Mouse (Mus musculus) limb, embryonic 10.5 days (tissue): ENCODE results near the gene Ralgds. TPM values are rescaled to one million over a fixed set of nuclear protein-coding genes. Genes with fewer than 3 reads are reported as not detected.
"Not testable (repeated sequence)": the region's sequence is repeated elsewhere in the genome, so short reads cannot be mapped to it uniquely, and the experiment has no call there.

Source experiments
- DNase-seq: peaks from one replicate; pipeline ENCODE4 v3.0.0-alpha.2; 2017; ENCODE audit warnings: low spot score
- H3K27ac ChIP-seq: fragments of 300-500 bp; sonication (generic); 2 replicates; pipeline ENCODE4 v1.5.1; 2016; ENCODE audit warnings: mild to moderate bottlenecking
- H3K27me3 ChIP-seq: fragments of 300-500 bp; sonication (generic); 2 replicates; pipeline ENCODE4 v1.6.1; 2016; ENCODE audit warnings: low read depth, mild to moderate bottlenecking; ENCODE audit not compliant: poor library complexity, severe bottlenecking
- H3K36me3 ChIP-seq: fragments of 300-500 bp; sonication (generic); 2 replicates; pipeline ENCODE4 v1.6.1; 2016; ENCODE audit warnings: mild to moderate bottlenecking, moderate library complexity
- H3K4me1 ChIP-seq: fragments of 300-500 bp; sonication (generic); 2 replicates; pipeline ENCODE4 v1.6.1; 2016
- H3K4me3 ChIP-seq: fragments of 300-500 bp; sonication (generic); 2 replicates; pipeline ENCODE4 v1.5.1; 2016; ENCODE audit warnings: mild to moderate bottlenecking, moderate library complexity
- H3K9me3 ChIP-seq: fragments of 300-500 bp; sonication (generic); replicated peaks from 2 replicates; pipeline ENCODE4 v1.6.1; 2016; ENCODE audit warnings: mild to moderate bottlenecking
- WGBS: fragments of 180-500 bp; shearing (Covaris S2); methylation state at CpG from one replicate; pipeline ENCODE4 v1.1.7; 2016; 5-methylcytosine and 5-hydroxymethylcytosine counted together
- polyA plus RNA-seq: library from polyadenylated mRNA; unstranded; fragments of >200 nt; fragmentation: Nextera tagmentation; extraction: Ambion mirVana; gene quantifications from 2 replicates; pipeline ENCODE4 v1.2.1, GENCODE M21; 2016

The Ralgds gene
- polyA plus RNA-seq, 1 experiment from 2014 or later = 46.7 TPM

- WGBS = 74% methylated on average over 2 of the region's 2 CpGs
- no peak for DNase-seq
- no peaks in the 10 kb centered on the region for H3K36me3 ChIP-seq
- peaks cover 7% of the 10 kb centered on the region; the same call in 1 of the 2 replicates for H3K4me1 ChIP-seq
- H3K27me3 ChIP-seq = no peaks in the 10 kb centered on the region
- H3K4me3 ChIP-seq = no peak overlapping the region
- no peak overlapping the region for H3K27ac ChIP-seq
- no peaks in the 10 kb centered on the region for H3K9me3 ChIP-seq
These were observed 29.1 kb upstream of the Ralgds start for GRCm38 (mm10) chr2:28483861-28484260.

GRCm38 (mm10) chr2:28494521-28494920, 18.4 kb upstream of the Ralgds start:
- 90% methylated on average over 2 of the region's 2 CpGs for WGBS
- no peak overlapping the region for H3K27ac ChIP-seq
- H3K27me3 ChIP-seq = no peaks in the 10 kb centered on the region
- H3K4me3 ChIP-seq = no peak overlapping the region
- DNase-seq = no peak
- H3K9me3 ChIP-seq = no peaks in the 10 kb centered on the region; the same call in 1 of the 2 replicates
- H3K4me1 ChIP-seq = no peaks in the 10 kb centered on the region
- no peaks in the 10 kb centered on the region for H3K36me3 ChIP-seq

- no peak for DNase-seq
- WGBS = 90% methylated on average over 14 of the region's 14 CpGs
These were observed 17.6 kb upstream of the Ralgds start for GRCm38 (mm10) chr2:28495207-28495756.

GRCm38 (mm10) chr2:28495801-28496595, 16.9 kb upstream of the Ralgds start:
- Histone ChIP-seq H3K4me3 (no peak overlapping the region), H3K4me1 (no peaks in the 10 kb centered on the region), H3K27ac (no peak overlapping the region), H3K9me3 (no peaks in the 10 kb centered on the region; the same call in 1 of the 2 replicates), H3K27me3 (no peaks in the 10 kb centered on the region), H3K36me3 (no peaks in the 10 kb centered on the region)
- 89% methylated on average over 16 of the region's 16 CpGs for WGBS
- DNase-seq = no peak

More at GRCm38 (mm10) chr2:28495207-28495756, 17.6 kb upstream of the Ralgds start:
- H3K27ac ChIP-seq = no peak overlapping the region
- H3K4me1 ChIP-seq = no peaks in the 10 kb centered on the region
- no peak overlapping the region for H3K4me3 ChIP-seq
- H3K9me3 ChIP-seq = no peaks in the 10 kb centered on the region; the same call in 1 of the 2 replicates
- no peaks in the 10 kb centered on the region for H3K36me3 ChIP-seq
- H3K27me3 ChIP-seq = no peaks in the 10 kb centered on the region

- H3K27me3 ChIP-seq = no peaks in the 10 kb centered on the region
- H3K27ac ChIP-seq = no peak within 1 kb of the TSS
- no peak for DNase-seq
- 90% methylated on average over 5 of the region's 5 CpGs for WGBS
- no peaks in the 10 kb centered on the region for H3K36me3 ChIP-seq
- H3K9me3 ChIP-seq = no peaks in the 10 kb centered on the region; the same call in 1 of the 2 replicates
- H3K4me3 ChIP-seq = no peak within 1 kb of the TSS
- H3K4me1 ChIP-seq = no peaks in the 10 kb centered on the region
These were observed 16.3 kb upstream of the Ralgds start, which contains the start of gene Gbgt1 for GRCm38 (mm10) chr2:28496671-28497070. Gbgt1 (plus strand) TSS chr2:28496891.

- no peak overlapping the region for H3K27ac ChIP-seq
- WGBS = 74% methylated on average over 5 of the region's 5 CpGs
- H3K9me3 ChIP-seq = no peaks in the 10 kb centered on the region; the same call in 1 of the 2 replicates
- H3K4me3 ChIP-seq = no peak overlapping the region
- H3K27me3 ChIP-seq = no peaks in the 10 kb centered on the region
- DNase-seq = no peak
- H3K36me3 ChIP-seq = no peaks in the 10 kb centered on the region
- no peaks in the 10 kb centered on the region for H3K4me1 ChIP-seq
These were observed 15.4 kb upstream of the Ralgds start for GRCm38 (mm10) chr2:28497561-28497960.

- no peaks in the 10 kb centered on the region for H3K4me1 ChIP-seq
- H3K36me3 ChIP-seq = no peaks in the 10 kb centered on the region
- no peak overlapping the region for H3K4me3 ChIP-seq
- no peaks in the 10 kb centered on the region; the same call in 1 of the 2 replicates for H3K9me3 ChIP-seq
- no peak for DNase-seq
- no peak overlapping the region for H3K27ac ChIP-seq
- WGBS = 90% methylated on average over 4 of the region's 4 CpGs
- H3K27me3 ChIP-seq = no peaks in the 10 kb centered on the region
These were observed 14.5 kb upstream of the Ralgds start for GRCm38 (mm10) chr2:28498431-28498830.

- Histone ChIP-seq H3K36me3 (no peaks in the 10 kb centered on the region), H3K27ac (no peak overlapping the region), H3K4me3 (no peak overlapping the region), H3K4me1 (no peaks in the 10 kb centered on the region), H3K9me3 (no peaks in the 10 kb centered on the region), H3K27me3 (no peaks in the 10 kb centered on the region)
- no peak for DNase-seq
- 84% methylated on average over 10 of the region's 10 CpGs for WGBS
These were observed 9.9 kb upstream of the Ralgds start for GRCm38 (mm10) chr2:28502987-28503386.

- Histone ChIP-seq H3K27ac (no peak overlapping the region), H3K4me3 (no peak overlapping the region), H3K36me3 (no peaks in the 10 kb centered on the region), H3K27me3 (no peaks in the 10 kb centered on the region), H3K4me1 (no peaks in the 10 kb centered on the region), H3K9me3 (no peaks in the 10 kb centered on the region)
- 89% methylated on average over 13 of the region's 13 CpGs for WGBS
- DNase-seq = no peak
These were observed 8.2 kb upstream of the Ralgds start for GRCm38 (mm10) chr2:28504676-28505075.

GRCm38 (mm10) chr2:28505795-28506194, 7.1 kb upstream of the Ralgds start, which contains the start of gene Gm10134:
Gm10134 (plus strand) TSS chr2:28506095.
- H3K4me3 ChIP-seq = no peak within 1 kb of the TSS
- peaks cover 3% of the 10 kb centered on the region; the same call in 1 of the 2 replicates for H3K27me3 ChIP-seq
- H3K27ac ChIP-seq = no peak within 1 kb of the TSS
- no peaks in the 10 kb centered on the region for H3K36me3 ChIP-seq
- 74% methylated on average over 3 of the region's 3 CpGs for WGBS
- no peaks in the 10 kb centered on the region for H3K9me3 ChIP-seq
- no peaks in the 10 kb centered on the region for H3K4me1 ChIP-seq
- DNase-seq = no peak

- H3K36me3 ChIP-seq = no peaks in the 10 kb centered on the region
- peaks cover 8% of the 10 kb centered on the region; the same call in 1 of the 2 replicates for H3K27me3 ChIP-seq
- H3K4me1 ChIP-seq = no peaks in the 10 kb centered on the region
- WGBS = 87% methylated on average over 6 of the region's 6 CpGs
- no peak overlapping the region for H3K4me3 ChIP-seq
- H3K9me3 ChIP-seq = no peaks in the 10 kb centered on the region
- DNase-seq = no peak
- no peak overlapping the region for H3K27ac ChIP-seq
These were observed 6.6 kb upstream of the Ralgds start for GRCm38 (mm10) chr2:28506291-28506690.

- not testable (repeated sequence) for H3K27ac ChIP-seq, H3K4me3 ChIP-seq
- WGBS = 50% methylated on average over 5 of the region's 5 CpGs
These were observed 1.3 kb upstream of the Ralgds start for GRCm38 (mm10) chr2:28511600-28511999.

More at GRCm38 (mm10) chr2:28511600-28511999, 1.3 kb upstream of the Ralgds start:
- H3K27me3 ChIP-seq = peaks cover 19% of the 10 kb centered on the region
- peaks cover 12% of the 10 kb centered on the region for H3K36me3 ChIP-seq
- H3K9me3 ChIP-seq, DNase-seq: not testable (repeated sequence)
- H3K4me1 ChIP-seq = peaks cover 37% of the 10 kb centered on the region
